Mouse (Mus musculus): ENCODE results near the gene Mroh3.

GRCm38 (mm10) chr1:136141176-136141950, 71.3 kb downstream of the Mroh3 start:
- TF ChIP-seq JUND (IDR thresholded peaks at IDR 0.05; ENCODE audit: low read depth, low read length): no peak
- no peak for TF ChIP-seq CTCF (IDR thresholded peaks at IDR 0.05 in 2 of 3, conservative IDR thresholded peaks at IDR 0.05 in 1 of 3; ENCODE audit: control insufficient read depth in 1 of 3, insufficient read depth in 1 of 3, low read depth in 2 of 3, low read length in 3 of 3, poor library complexity in 1 of 3, severe bottlenecking in 1 of 3)
- TF ChIP-seq TAL1 (IDR thresholded peaks at IDR 0.05; ENCODE audit: low read length): no peak
